Mouse (Mus musculus) liver, adult 2 months (tissue): ENCODE results near the gene Fgf11.

Source experiments
- CTCF ChIP-seq: fragments of 200-500 bp; IDR thresholded peaks from 2 replicates; pipeline ENCODE4 v1.5.1; 2011; ENCODE audit warnings: low read depth, low read length, control low read depth
- POLR2A ChIP-seq: fragments of 200-500 bp; IDR thresholded peaks from 2 replicates; pipeline ENCODE4 v1.6.1; 2011; ENCODE audit warnings: low read length, control low read depth; ENCODE audit not compliant: insufficient read depth; ENCODE audit errors: extremely low read depth

GRCm38 (mm10) chr11:69776488-69776887 is 25.2 kb downstream of the Fgf11 start:
- TF ChIP-seq POLR2A = no peak
- no peak for TF ChIP-seq CTCF
